Mouse (Mus musculus) ES-Bruce4 (cell line): Measurements from ENCODE around the gene Fam124a.

Experiments used
- CTCF ChIP-seq: IDR thresholded peaks from one replicate; pipeline ENCODE4 v1.8.1; 2011; ENCODE audit warnings: low read depth, low read length
- EP300 ChIP-seq: IDR thresholded peaks from 2 replicates; pipeline ENCODE4 v1.6.1; 2011; ENCODE audit warnings: low read depth, low read length; ENCODE audit not compliant: insufficient read depth
- POLR2A ChIP-seq: IDR thresholded peaks from one replicate; pipeline ENCODE4 v1.8.1; 2011; ENCODE audit warnings: low read length; ENCODE audit not compliant: insufficient read depth

DNA sequence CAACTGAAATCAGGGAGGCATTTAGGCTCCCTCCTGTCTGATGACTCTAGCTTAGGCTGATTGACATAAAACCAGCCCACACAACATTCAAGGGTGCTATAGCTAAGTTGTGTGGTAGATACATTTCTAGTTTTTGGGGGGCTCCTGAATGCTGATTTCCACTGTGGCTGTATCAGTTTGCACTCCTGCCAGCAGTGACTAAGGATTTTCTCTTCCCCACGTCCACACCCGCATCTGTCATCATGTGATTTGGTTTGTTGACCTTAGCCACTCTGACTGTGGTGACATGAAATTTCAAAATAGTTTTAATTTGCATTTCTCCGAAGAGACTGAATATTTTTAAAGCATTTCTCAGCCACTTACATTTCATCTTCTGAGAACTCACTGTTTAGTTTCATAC, 101.9 kb downstream of the Fam124a start:
- TF ChIP-seq POLR2A (no peak), CTCF (no peak), EP300 (no peak)
